Mouse (Mus musculus): ENCODE results near the gene Pde2a.

- TF ChIP-seq CTCF (IDR thresholded peaks at IDR 0.05; ENCODE audit: low read depth, low read length) (no peak), EP300 (IDR thresholded peaks at IDR 0.05; ENCODE audit: insufficient read depth, low read depth, low read length) (no peak), POLR2A (IDR thresholded peaks at IDR 0.05; ENCODE audit: insufficient read depth, low read length) (no peak)
Measured at GRCm38 (mm10) chr7:101535102-101535501, 113.6 kb downstream of the Pde2a start.

All from ES-Bruce4 (cell line).